Mouse (Mus musculus) stomach, postnatal 0 days (tissue): ENCODE results near the gene Stip1.

Experiments used
- CTCF ChIP-seq: IDR thresholded peaks from 2 replicates; pipeline ENCODE4 v1.5.1; 2016; ENCODE audit warnings: antibody characterized with exemption, low read depth, mild to moderate bottlenecking, moderate library complexity
- EP300 ChIP-seq: optimal IDR thresholded peaks from 2 replicates; pipeline ENCODE3; 2016; ENCODE audit warnings: antibody characterized with exemption

DNA sequence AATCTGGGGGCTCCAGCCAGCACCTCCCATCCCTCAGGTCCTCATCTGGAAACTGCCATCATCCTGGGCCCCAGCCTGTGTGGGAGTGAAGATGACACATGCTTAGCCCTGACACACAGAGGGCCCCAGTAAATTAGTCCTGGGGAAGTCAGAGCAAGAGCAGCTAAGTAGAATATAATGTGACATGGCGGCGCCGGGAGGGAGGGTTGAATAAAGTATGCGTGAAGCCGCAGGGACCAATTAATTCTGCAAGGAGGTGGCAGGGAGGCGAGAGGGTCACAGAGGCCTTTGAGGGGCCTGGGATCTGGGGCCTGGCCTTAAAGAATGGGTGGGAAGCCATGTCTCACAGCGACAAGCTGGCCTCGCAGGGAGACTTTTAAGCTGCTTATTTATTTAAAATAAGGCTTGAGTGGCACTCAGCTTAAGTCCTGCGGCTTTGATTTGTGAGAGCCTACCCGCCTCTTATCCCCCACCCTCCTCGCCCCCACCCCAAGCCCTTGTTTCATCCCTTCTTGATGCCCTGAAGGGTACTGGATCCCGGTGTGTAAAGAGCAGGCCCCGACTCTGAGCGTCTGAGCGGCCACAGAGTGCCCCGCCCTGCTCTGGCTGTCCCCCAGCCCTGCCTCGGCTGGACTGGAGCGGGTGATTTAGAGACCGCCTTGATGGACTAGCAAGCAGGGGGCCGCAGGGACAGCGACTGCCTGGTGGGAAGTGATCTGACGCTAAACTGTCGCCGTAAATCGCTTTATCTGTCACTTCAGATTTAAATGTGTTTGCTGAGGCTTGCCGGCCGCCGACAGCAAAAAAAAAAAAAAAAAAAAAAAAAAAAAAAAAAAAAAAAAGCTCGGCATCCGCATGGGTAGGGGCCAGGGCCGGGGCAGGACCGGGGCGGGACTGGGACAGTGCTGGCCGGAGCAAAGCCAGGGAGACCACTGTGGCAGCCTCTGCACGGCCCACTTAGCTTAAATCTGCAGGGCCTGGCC, 30.3 kb upstream of the Stip1 start:
- TF ChIP-seq CTCF: no peak
- TF ChIP-seq EP300: no peak
